Mouse (Mus musculus) thymus, adult 2 months (tissue): ENCODE measurements at regions not wholly inside any gene's neighbourhood (a gene's known extent, or its start where the extent isn't known, plus 50 kb on each side); places are given as distances from the start of the nearest gene placed in this dataset.

Source experiments
- DNase-seq: peaks from one replicate; pipeline ENCODE4 v3.0.0; 2021
- H3K27ac ChIP-seq: fragments of 200-500 bp; 2 replicates; pipeline ENCODE4 v1.5.1; 2012; ENCODE audit warnings: low read length, control low read depth; ENCODE audit not compliant: control insufficient read depth, insufficient read depth
- H3K27me3 ChIP-seq: fragments of 200-500 bp; 2 replicates; pipeline ENCODE4 v1.6.1; 2012; ENCODE audit warnings: mild to moderate bottlenecking, low read length, moderate library complexity, mixed read lengths; ENCODE audit not compliant: control insufficient read depth, insufficient read depth
- H3K36me3 ChIP-seq: fragments of 200-500 bp; 2 replicates; pipeline ENCODE4 v1.6.1; 2012; ENCODE audit warnings: mild to moderate bottlenecking, low read length, moderate library complexity; ENCODE audit not compliant: control insufficient read depth, insufficient read depth
- H3K4me1 ChIP-seq: fragments of 200-500 bp; replicated peaks from 2 replicates; pipeline ENCODE4 v1.6.1; 2012; ENCODE audit warnings: low read length; ENCODE audit not compliant: control insufficient read depth, insufficient read depth
- H3K4me3 ChIP-seq: fragments of 200-500 bp; 2 replicates; pipeline ENCODE4 v1.5.1; 2012; ENCODE audit warnings: mild to moderate bottlenecking, low read length, control low read depth, moderate library complexity; ENCODE audit not compliant: control insufficient read depth, insufficient read depth
- CTCF ChIP-seq: fragments of 200-500 bp; IDR thresholded peaks from 2 replicates; pipeline ENCODE4 v1.5.1; 2012; ENCODE audit warnings: mild to moderate bottlenecking, control low read depth, low read length, moderate library complexity, borderline replicate concordance; ENCODE audit not compliant: control insufficient read depth, poor library complexity, insufficient read depth; ENCODE audit errors: extremely low read depth
- POLR2A ChIP-seq: fragments of 200-500 bp; IDR thresholded peaks from 2 replicates; pipeline ENCODE4 v1.6.1; 2012; ENCODE audit warnings: mild to moderate bottlenecking, low read length, control low read depth, moderate library complexity; ENCODE audit not compliant: control insufficient read depth, poor library complexity, insufficient read depth; ENCODE audit errors: extremely low read depth
- WGBS: fragments of 180-500 bp; shearing (Covaris S2); methylation state at CpG from one replicate; pipeline ENCODE4 v1.1.7; 2018; 5-methylcytosine and 5-hydroxymethylcytosine counted together

- H3K4me3 ChIP-seq, result no peak overlapping the region
- TF ChIP-seq CTCF, result no peak
- TF ChIP-seq POLR2A, result no peak
- no peaks in the 10 kb centered on the region for H3K4me1 ChIP-seq
- no peaks in the 10 kb centered on the region for H3K36me3 ChIP-seq
- H3K27ac ChIP-seq, result no peak overlapping the region
- no peak for DNase-seq
- WGBS, result 81% methylated on average over 6 of the region's 6 CpGs
- no peaks in the 10 kb centered on the region for H3K27me3 ChIP-seq
These were observed 107.7 kb upstream of the Spats2l start for GRCm38 (mm10) chr1:57666179-57666693.

- no peak for DNase-seq
- no peaks in the 10 kb centered on the region for H3K27me3 ChIP-seq
- H3K27ac ChIP-seq, result no peak overlapping the region
- H3K4me1 ChIP-seq, result no peaks in the 10 kb centered on the region
- WGBS, result 92% methylated on average over 2 of the region's 2 CpGs
- H3K36me3 ChIP-seq, result no peaks in the 10 kb centered on the region
- no peak overlapping the region for H3K4me3 ChIP-seq
- no peak for TF ChIP-seq CTCF
- no peak for TF ChIP-seq POLR2A
These were observed 100.5 kb upstream of the Spats2l start for GRCm38 (mm10) chr1:57673415-57673814.

- Histone ChIP-seq H3K27me3 (no peaks in the 10 kb centered on the region), H3K36me3 (no peaks in the 10 kb centered on the region), H3K4me1 (no peaks in the 10 kb centered on the region), H3K4me3 (no peak overlapping the region), H3K27ac (no peak overlapping the region)
- TF ChIP-seq CTCF (no peak), POLR2A (no peak)
- 95% methylated on average over 7 of the region's 7 CpGs for WGBS
- DNase-seq, result no peak
These were observed 99.8 kb upstream of the Spats2l start for GRCm38 (mm10) chr1:57673957-57674699.

- TF ChIP-seq POLR2A (no peak), CTCF (no peak)
- WGBS, result 88% methylated on average over 14 of the region's 14 CpGs
- H3K27ac ChIP-seq, result no peak overlapping the region
- no peak overlapping the region for H3K4me3 ChIP-seq
- DNase-seq, result no peak
- no peaks in the 10 kb centered on the region for H3K4me1 ChIP-seq
- no peaks in the 10 kb centered on the region for H3K27me3 ChIP-seq
- no peaks in the 10 kb centered on the region for H3K36me3 ChIP-seq
These were observed 89.4 kb upstream of the Spats2l start for GRCm38 (mm10) chr1:57684387-57685162.

- no peaks in the 10 kb centered on the region for H3K4me1 ChIP-seq
- H3K27me3 ChIP-seq, result no peaks in the 10 kb centered on the region
- no peak overlapping the region for H3K27ac ChIP-seq
- TF ChIP-seq CTCF (no peak), POLR2A (no peak)
- no peak overlapping the region for H3K4me3 ChIP-seq
- H3K36me3 ChIP-seq, result no peaks in the 10 kb centered on the region
- no peak for DNase-seq
These were observed 84.7 kb upstream of the Spats2l start for GRCm38 (mm10) chr1:57689253-57689652.

GRCm38 (mm10) chr1:57707906-57708305 lies 66.1 kb upstream of the Spats2l start:
- no peaks in the 10 kb centered on the region for H3K4me1 ChIP-seq
- H3K27me3 ChIP-seq, result no peaks in the 10 kb centered on the region
- no peak for DNase-seq
- no peaks in the 10 kb centered on the region for H3K36me3 ChIP-seq
- WGBS, result 95% methylated on average over 4 of the region's 4 CpGs
- no peak overlapping the region for H3K27ac ChIP-seq
- H3K4me3 ChIP-seq, result no peak overlapping the region
- TF ChIP-seq CTCF, result no peak
- no peak for TF ChIP-seq POLR2A
